Mouse (Mus musculus) layer of hippocampus, adult 2 months (tissue): Measurements from ENCODE around the gene Spata31d1b. TPM values are rescaled to one million over a fixed set of nuclear protein-coding genes. Genes with fewer than 3 reads are reported as not detected.
A peak's percentile ranks its signal among the peaks of the same experiment; 100 is the strongest.
"Not testable (repeated sequence)": the region's sequence is repeated elsewhere in the genome, so short reads cannot be mapped to it uniquely, and the experiment has no call there.

Experiments
- DNase-seq, 2 experiments: peaks; one replicate each; pipeline ENCODE4 v3.0.0; 2022; ENCODE audit warnings: low spot score in 2 of 2
- H3K27ac ChIP-seq: fragments of 200-600 bp; 2 replicates; pipeline ENCODE4 v1.8.1; 2022
- H3K4me3 ChIP-seq: fragments of 200-600 bp; 2 replicates; pipeline ENCODE4 v1.8.1; 2022; ENCODE audit warnings: mild to moderate bottlenecking
- CTCF ChIP-seq: fragments of 200-600 bp; conservative IDR thresholded peaks from 2 replicates; pipeline ENCODE4 v1.8.1; 2022; ENCODE audit warnings: antibody characterized with exemption, mild to moderate bottlenecking, moderate library complexity
- total RNA-seq, 2 experiments: library from RNA; stranded (reverse); gene quantifications; 2 replicates each; pipeline ENCODE4 v1.2.3; 2021

The Spata31d1b gene
- total RNA-seq, 2 experiments from 2014 or later = 0.12 TPM; not detected in 1

DNA sequence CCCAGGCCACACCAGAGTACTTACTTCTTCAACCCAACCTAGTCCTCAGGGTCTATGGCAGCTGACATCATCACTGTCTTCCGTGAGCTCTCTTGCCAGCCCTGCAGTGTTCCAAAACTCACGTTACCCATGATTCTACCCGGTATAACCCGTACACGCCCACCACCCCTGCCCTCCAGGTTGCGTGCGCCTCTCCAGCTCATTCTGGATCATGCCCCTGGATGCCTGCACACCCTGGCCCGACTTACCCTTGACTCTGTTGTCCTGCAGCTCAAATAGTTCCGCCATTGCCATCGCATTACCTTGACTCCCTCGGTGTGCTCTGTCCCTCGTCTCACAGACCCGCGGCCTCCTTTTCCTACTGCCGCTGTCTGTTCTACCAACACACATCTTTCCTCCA is 1.9 kb upstream of the Spata31d1b start, which contains the start of gene Spata31d1a:
Gene Spata31d1a (minus strand): TSS at position 101 of the 400 bp plus-strand sequence.
- no peak for TF ChIP-seq CTCF
- H3K4me3 ChIP-seq = no peak within 1 kb of the TSS
- DNase-seq = no peak
- no peak within 1 kb of the TSS for H3K27ac ChIP-seq

DNA sequence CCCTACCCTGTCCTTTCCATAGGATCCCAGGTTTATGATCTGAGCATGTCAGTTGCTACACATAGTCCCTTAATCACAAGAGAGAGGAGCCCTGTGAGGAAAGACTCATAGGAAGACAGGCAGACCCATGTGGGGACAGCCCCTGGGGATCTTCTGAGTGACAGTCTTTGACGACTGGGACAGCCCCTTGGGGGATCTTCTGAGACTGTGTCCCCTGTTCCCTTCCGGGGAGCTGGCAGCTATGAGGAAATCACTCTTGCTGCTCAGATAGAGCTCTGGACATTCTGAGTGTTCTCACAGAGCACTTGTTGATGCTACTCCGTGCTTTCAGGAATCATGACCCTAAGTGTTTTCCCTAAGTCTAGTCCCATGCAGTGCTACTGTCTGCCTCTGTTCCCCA is 1.6 kb downstream of the Spata31d1b start:
- TF ChIP-seq CTCF = no peak
- Histone ChIP-seq H3K27ac (no peak overlapping the region), H3K4me3 (no peak overlapping the region)
- no peak for DNase-seq

DNA sequence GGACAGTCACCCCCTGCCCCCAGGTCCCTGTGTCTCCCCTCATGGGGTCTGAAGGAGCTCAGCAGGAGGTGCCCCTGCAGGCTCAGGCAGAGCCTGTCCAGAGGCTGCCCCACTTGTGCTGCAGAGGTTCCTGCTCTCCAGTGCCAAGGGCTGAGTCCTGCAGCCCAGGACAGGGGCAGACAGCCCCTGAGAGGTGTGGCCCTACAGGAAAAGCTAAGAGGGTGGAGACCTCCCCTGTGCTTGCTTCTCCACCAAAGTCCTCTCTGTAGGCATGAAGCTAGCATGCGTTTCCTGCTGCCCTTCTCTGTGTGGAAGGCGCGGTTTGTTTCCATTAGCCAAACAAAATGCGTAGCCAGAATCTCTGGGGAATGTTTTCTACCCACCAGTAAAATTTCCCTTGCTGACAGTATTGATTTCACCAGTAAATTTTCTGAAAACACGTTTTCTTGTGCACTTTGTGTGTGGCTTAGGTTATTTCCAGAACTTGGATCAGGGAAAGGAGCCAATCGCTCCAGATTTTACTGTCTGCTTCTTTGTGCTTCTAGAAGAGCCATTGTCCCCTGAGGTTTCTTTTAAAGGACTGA is 6.9 kb downstream of the Spata31d1b start:
- not testable (repeated sequence) for H3K27ac ChIP-seq, DNase-seq, H3K4me3 ChIP-seq

DNA sequence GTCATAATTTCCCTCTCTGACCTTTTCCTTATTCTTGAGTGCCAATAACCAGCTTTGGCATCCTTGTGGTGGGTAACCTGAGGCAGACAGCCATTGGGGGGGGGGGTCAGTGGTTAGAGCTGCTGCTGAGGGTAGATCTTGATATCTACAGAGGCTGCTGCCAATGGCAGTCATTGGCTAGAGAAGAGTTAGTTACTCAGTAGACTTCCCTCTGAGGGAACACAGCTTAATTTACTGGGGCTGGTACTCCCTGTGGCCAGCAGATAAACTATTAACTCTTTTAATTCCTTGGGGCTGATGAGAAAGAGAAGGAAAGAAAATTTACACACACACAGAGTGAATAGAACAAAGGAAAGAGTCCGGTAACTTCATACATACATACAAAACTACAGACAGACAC is 7.4 kb downstream of the Spata31d1b start:
- DNase-seq = no peak
- TF ChIP-seq CTCF = no peak
- no peak overlapping the region for H3K4me3 ChIP-seq
- H3K27ac ChIP-seq = no peak overlapping the region

DNA sequence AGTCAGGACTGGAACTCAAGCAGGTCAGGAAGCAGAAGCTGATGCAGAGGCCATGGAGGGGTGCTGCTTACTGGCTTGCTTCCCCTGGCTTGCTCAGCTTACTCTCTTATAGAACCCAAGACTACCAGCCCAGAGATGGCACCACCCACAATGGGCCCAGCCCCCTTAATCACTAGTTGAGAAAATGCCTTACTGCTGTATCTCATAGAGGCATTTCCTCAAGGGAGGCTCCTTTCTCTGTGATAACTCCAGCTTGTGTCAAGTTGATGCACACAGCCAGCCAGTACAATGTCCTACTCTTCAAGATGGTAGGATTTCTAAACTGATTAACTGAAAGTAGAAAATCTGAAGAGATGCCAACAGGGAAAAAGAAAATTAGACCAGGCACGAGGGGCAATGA is 10.0 kb downstream of the Spata31d1b start:
- H3K4me3 ChIP-seq, DNase-seq, H3K27ac ChIP-seq: not testable (repeated sequence)

DNA sequence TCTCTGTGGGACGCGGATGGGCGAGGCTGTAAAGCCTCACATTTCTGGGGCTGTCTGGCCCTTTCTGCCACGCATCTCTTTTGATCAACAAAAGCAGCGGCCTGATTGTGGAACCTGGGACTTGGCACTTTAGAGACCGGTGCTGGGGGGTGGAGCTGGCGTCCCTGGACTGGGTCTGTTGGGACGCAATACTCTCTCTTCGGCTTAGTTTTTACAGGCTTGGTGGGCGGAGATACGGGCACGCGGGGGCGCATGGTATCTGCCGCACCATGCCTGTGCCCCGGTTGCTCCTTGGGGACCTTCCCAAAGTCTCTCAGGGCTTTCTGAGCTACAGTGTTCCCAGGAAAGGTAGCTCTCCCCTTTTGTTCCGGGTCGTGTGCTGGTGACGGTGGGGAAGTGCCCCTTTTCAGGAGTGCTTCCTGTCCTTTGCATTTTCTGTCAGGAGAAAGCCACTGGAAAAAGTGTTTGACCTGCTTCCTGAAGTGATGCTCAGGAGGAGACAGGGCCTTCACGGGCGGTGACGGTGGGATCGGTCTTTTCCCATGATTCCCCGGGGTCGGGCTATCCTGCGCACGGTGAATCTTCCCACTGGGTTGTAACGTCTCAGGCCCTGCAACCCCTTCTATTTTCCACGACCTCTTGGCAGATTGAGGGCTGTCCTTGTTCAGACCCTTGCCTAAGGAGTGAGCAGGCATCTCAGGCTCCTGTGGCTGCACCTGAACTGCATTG is 14.2 kb downstream of the Spata31d1b start:
- no peak overlapping the region for H3K27ac ChIP-seq
- H3K4me3 ChIP-seq = peak overlapping the region; percentile 32; the same call in 1 of the 2 replicates
- DNase-seq = no peak
- TF ChIP-seq CTCF = no peak

DNA sequence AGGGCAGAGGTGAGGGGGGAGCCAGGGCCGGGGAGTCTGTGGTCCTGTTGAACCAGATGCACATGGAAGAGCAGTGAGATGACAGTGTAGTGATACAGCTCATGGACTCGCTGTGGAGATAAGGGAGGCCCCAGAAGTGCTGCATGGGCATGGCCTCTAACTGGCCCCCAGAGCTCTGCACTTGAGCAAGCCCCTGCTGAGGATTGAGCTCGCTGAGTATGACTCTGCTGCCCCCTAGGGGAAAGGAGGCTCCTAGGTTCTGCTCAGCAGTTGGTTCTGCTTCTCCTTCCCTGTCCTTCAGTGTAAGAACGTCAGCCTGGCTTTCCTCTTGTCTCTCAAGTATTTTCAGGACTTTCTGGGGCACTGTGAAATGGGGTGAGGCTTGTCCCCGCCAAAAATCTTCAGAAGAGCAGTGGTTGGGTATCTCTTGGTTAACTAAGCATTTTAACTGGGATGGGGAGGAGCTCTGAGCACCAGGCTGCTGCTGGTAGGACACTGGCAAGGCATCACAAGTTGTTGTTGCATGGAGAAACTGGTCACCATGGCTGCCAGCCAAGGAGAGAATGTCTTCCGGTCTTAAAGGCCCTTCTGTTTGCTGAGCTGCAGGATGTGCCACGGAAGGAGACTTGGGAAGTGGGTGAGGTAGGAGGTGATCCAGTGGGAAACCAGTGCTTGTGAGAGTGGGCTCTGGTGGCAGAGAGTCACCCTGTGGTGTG is 16.5 kb downstream of the Spata31d1b start:
- TF ChIP-seq CTCF = peak; percentile 99
- peak; percentile 88 to 92 for DNase-seq
- H3K4me3 ChIP-seq = no peak overlapping the region

DNA sequence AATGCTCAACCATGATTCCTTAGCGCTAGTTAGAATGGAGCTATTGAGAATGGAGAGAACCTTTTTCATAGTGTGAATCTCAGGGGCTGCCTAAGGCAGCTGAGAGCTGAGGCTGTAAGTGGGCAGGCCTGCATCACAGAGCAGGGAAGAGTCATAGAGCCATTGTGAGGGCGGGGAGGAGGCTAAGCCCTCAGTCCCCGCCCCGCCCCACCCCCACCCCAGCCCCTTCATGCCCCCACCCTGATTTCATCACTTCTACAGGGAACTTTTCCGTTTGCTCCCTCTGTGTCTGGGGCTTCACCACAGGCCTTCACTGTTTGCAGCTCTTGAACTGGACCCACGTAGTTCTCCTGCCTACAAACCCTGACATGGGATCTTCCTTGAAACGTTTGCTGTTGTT is 19.6 kb downstream of the Spata31d1b start, which contains the start of gene Spata31d1d:
Gene Spata31d1d (minus strand): TSS at position 101 of the 400 bp plus-strand sequence.
- Histone ChIP-seq H3K4me3 (no peak within 1 kb of the TSS), H3K27ac (no peak within 1 kb of the TSS)
- no peak for DNase-seq
- TF ChIP-seq CTCF = no peak

More for the DNA sequence above, 16.5 kb downstream of the Spata31d1b start:
- H3K27ac ChIP-seq = no peak overlapping the region

DNA sequence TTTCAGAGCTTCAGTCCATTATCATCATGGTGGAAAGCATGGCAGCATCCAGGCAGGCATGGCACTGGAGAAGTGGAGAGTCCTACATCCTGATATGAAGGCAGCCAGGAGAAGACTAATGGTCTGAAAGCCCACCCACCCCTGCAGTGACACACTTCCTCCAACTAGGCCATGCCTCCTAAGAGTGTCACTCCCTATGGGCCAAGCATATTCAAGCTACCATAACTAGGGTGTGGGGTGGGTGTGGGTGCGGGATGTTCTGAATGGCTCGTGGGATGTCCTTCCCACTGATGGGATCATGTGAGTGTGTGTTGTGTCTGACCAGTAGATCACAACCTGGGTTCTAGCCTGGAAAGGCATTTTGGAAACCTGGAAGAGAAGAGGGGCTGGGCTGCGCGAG is 21.9 kb downstream of the Spata31d1b start:
- TF ChIP-seq CTCF = no peak
- Histone ChIP-seq H3K27ac (no peak overlapping the region), H3K4me3 (no peak overlapping the region)
- no peak for DNase-seq

DNA sequence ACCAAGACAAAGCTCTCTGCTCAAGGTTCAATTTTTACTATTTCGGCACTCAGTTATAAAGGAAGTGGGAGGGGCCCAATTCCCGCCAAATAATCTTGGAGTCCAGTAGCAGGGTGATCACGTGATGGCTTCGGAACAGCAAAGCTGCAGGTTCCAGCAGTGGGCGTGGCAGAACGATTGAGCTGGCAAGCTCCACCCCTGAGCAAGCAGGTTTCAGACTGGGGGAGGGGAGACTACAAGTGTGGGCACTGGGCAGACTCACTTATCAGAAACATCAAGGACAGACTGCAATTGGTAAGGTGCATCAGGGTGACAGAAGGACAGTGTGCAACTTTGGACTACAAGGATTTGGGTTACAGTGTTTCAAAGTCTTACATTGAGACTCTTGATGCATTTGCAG is 22.3 kb downstream of the Spata31d1b start:
- not testable (repeated sequence) for DNase-seq, H3K4me3 ChIP-seq, H3K27ac ChIP-seq

DNA sequence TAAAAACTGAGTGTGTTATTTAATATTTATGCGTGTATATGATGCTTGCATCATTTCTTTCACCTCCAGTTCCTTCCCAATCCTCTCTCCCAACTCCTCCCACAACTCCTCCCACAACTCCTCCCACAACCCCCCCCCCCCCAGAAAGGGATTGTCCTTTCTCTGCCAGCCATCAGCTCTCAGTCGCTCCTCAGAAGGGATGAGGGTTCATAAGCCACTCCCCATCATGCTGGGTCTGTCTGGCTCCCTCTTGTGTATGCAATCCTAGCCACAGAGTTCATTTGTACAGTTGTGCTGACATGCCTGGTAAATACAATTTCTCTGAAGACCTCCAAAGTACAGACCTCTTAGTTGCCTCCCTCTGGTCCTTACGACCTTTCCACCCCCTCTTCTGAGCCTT is 23.1 kb downstream of the Spata31d1b start:
- Histone ChIP-seq H3K27ac (no peak overlapping the region), H3K4me3 (no peak overlapping the region)
- peak; percentile 21 for TF ChIP-seq CTCF
- DNase-seq = no peak

DNA sequence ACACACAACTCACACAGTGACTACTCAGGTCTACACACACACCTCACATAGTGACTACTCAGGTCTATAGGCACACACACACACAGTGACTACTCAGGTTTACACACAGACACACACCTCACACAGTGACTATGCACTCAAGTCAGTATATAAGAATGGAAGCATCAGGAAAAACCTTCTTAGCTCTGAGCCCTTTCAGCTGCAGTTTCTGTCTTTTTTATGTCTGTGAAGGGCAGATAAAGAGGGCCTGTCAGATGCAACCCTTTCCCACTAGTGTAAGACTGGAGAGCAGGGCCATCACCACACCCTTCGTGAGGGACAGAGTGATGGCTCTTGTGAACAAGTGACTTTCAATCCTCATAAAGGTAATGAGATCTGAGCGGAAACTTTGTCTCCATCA is 26.4 kb downstream of the Spata31d1b start:
- DNase-seq = no peak
- no peak for TF ChIP-seq CTCF
- Histone ChIP-seq H3K4me3 (no peak overlapping the region), H3K27ac (no peak overlapping the region)

DNA sequence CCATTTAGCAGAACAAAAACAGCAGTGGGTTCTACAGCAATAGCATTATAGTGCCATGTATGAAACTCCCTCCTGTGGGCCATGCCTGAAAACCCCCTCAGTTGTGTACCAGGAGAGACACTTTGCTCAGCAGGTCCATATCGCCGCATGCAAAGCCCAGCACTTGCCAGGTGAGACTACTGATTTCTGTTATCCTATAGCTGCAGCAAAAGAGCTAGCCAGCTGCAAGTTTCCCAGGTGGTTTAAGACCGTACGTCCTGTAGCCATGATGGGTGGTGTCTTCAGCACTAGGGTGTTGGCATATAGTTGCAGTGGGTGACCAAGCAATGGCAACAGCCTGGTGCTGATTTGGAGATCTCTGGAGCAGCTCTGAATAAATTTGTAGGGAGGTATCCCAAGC is 27.3 kb downstream of the Spata31d1b start:
- no peak for DNase-seq
- H3K27ac ChIP-seq = no peak overlapping the region
- H3K4me3 ChIP-seq = no peak overlapping the region
- no peak for TF ChIP-seq CTCF
